Mouse (Mus musculus) gastrocnemius, adult 2 months (tissue): ENCODE measurements at regions not wholly inside any gene's neighbourhood (a gene's known extent, or its start where the extent isn't known, plus 50 kb on each side); places are given as distances from the start of the nearest gene placed in this dataset.
A peak's percentile ranks its signal among the peaks of the same experiment; 100 is the strongest.

Experiments used
- DNase-seq: peaks from one replicate; pipeline ENCODE4 v3.0.0; 2022
- H3K27ac ChIP-seq: fragments of 200-600 bp; 2 replicates; pipeline ENCODE4 v1.8.1; 2022; ENCODE audit warnings: mild to moderate bottlenecking
- H3K4me3 ChIP-seq: fragments of 200-600 bp; 2 replicates; pipeline ENCODE4 v1.8.1; 2022; ENCODE audit warnings: mild to moderate bottlenecking, moderate library complexity
- CTCF ChIP-seq: fragments of 200-600 bp; IDR thresholded peaks from 2 replicates; pipeline ENCODE4 v1.8.1; 2022; ENCODE audit warnings: antibody characterized with exemption, mild to moderate bottlenecking, moderate library complexity
- intact Hi-C: fragments of 180-260 bp; cut with DNase I; formaldehyde crosslinking; loops from one replicate; pipeline ENCODE4 v1.15.1; 2025

- intact Hi-C loops = no loop called here
- Histone ChIP-seq H3K27ac (no peak overlapping the region), H3K4me3 (no peak overlapping the region)
- no peak for DNase-seq
- TF ChIP-seq CTCF = no peak
Observed at GRCm38 (mm10) chr5:129412161-129412560, 88.9 kb upstream of the Sfswap start.

GRCm38 (mm10) chr5:129414960-129415706 is 85.9 kb upstream of the Sfswap start:
- peak; percentile 24 for TF ChIP-seq CTCF
- intact Hi-C loops = no loop called here
- DNase-seq = peak; percentile 35

GRCm38 (mm10) chr5:129416425-129416824 is 84.6 kb upstream of the Sfswap start:
- Histone ChIP-seq H3K27ac (peak overlapping the region; percentile 75), H3K4me3 (no peak overlapping the region)
- intact Hi-C loops = loop anchor here (2.0 kb wide), 1 partner anchor 170 kb away; no protein-coding TSS in a partner anchor
- TF ChIP-seq CTCF = peak; percentile 43
- no peak for DNase-seq

More at GRCm38 (mm10) chr5:129414960-129415706, 85.9 kb upstream of the Sfswap start:
- Histone ChIP-seq H3K4me3 (peak overlapping the region; percentile 54), H3K27ac (peak overlapping the region; percentile 75)

- Histone ChIP-seq H3K27ac (no peak overlapping the region), H3K4me3 (no peak overlapping the region)
- no peak for DNase-seq
- intact Hi-C loops = loop anchor here (2.0 kb wide), 1 partner anchor 169 kb away; no protein-coding TSS in a partner anchor
- TF ChIP-seq CTCF = no peak
Observed at GRCm38 (mm10) chr5:129417516-129417915, 83.5 kb upstream of the Sfswap start.

- intact Hi-C loops = no loop called here
Observed at GRCm38 (mm10) chr5:129420981-129421380, 80.0 kb upstream of the Sfswap start.

GRCm38 (mm10) chr5:129429897-129430296 is 71.1 kb upstream of the Sfswap start:
- no peak overlapping the region for H3K4me3 ChIP-seq
- no peak overlapping the region for H3K27ac ChIP-seq
- intact Hi-C loops = no loop called here
- no peak for DNase-seq
- no peak for TF ChIP-seq CTCF

More at GRCm38 (mm10) chr5:129420981-129421380, 80.0 kb upstream of the Sfswap start:
- TF ChIP-seq CTCF = no peak
- Histone ChIP-seq H3K27ac (no peak overlapping the region), H3K4me3 (no peak overlapping the region)
- DNase-seq = no peak

GRCm38 (mm10) chr5:129430330-129430729 is 70.7 kb upstream of the Sfswap start:
- Histone ChIP-seq H3K27ac (no peak overlapping the region), H3K4me3 (no peak overlapping the region)
- intact Hi-C loops = no loop called here
- no peak for DNase-seq
- TF ChIP-seq CTCF = no peak

- Histone ChIP-seq H3K4me3 (no peak overlapping the region), H3K27ac (no peak overlapping the region)
- TF ChIP-seq CTCF = no peak
- no peak for DNase-seq
- intact Hi-C loops = no loop called here
Observed at GRCm38 (mm10) chr5:129449931-129450573, 51.0 kb upstream of the Sfswap start.
